Mouse (Mus musculus): ENCODE measurements at regions not wholly inside any gene's neighbourhood (a gene's known extent, or its start where the extent isn't known, plus 50 kb on each side); places are given as distances from the start of the nearest gene placed in this dataset.
"Not testable (repeated sequence)": the region's sequence is repeated elsewhere in the genome, so short reads cannot be mapped to it uniquely, and the experiment has no call there.

DNA sequence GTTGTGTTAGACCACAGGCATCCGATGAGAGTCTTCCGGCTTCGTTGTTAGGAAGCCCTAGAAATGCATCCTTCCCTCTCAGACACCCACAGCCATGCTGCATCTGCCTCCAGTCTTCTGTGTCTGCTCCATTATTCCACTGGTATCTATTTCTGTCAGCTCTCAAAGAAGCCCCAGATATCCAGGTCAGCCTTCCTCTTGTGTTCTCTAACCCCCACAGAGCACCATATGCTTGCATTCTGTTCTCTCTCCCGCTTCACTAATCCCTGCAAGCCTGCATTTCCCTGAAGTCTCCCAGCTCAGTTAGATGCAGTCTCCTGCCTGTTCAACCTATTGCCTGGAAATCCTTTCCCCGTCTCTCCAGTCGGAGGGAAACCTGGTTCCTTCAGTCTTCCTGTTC lies 53.6 kb upstream of the Wdfy3 start:
- H3K27me3 ChIP-seq (replicated peaks; ENCODE audit: control insufficient read depth, insufficient read depth, low read length) = no peaks in the 10 kb centered on the region
- DNase-seq (ENCODE audit: low spot score) = no peak
- no peak overlapping the region for H3K9ac ChIP-seq (ENCODE audit: low read depth, low read length)
- no peaks in the 10 kb centered on the region for H3K9me3 ChIP-seq (ENCODE audit: control insufficient read depth, low read length)
- ATAC-seq (ENCODE audit: low read depth) = no peak
- H3K36me3 ChIP-seq (ENCODE audit: control insufficient read depth, insufficient read depth, low read length) = no peaks in the 10 kb centered on the region
- no peak overlapping the region for H3K4me2 ChIP-seq (ENCODE audit: low read depth, low read length)
- H3K27ac ChIP-seq (replicated peaks; ENCODE audit: low read depth, low read length) = no peak overlapping the region
- no peaks in the 10 kb centered on the region for H3K4me1 ChIP-seq (ENCODE audit: control insufficient read depth, insufficient read depth, low read length)
- 61% methylated on average over 6 of the region's 6 CpGs for WGBS
- H3K4me3 ChIP-seq (ENCODE audit: low read depth, low read length) = no peak overlapping the region

- H3K36me3 ChIP-seq (ENCODE audit: control insufficient read depth, insufficient read depth, low read length) = no peaks in the 10 kb centered on the region
- no peak overlapping the region for H3K4me2 ChIP-seq (ENCODE audit: low read depth, low read length)
- H3K27me3 ChIP-seq (replicated peaks; ENCODE audit: control insufficient read depth, insufficient read depth, low read length) = no peaks in the 10 kb centered on the region
- no peak overlapping the region for H3K27ac ChIP-seq (replicated peaks; ENCODE audit: low read depth, low read length)
- no peak overlapping the region for H3K4me3 ChIP-seq (ENCODE audit: low read depth, low read length)
- no peaks in the 10 kb centered on the region for H3K9me3 ChIP-seq (ENCODE audit: control insufficient read depth, low read length)
- no peaks in the 10 kb centered on the region for H3K4me1 ChIP-seq (ENCODE audit: control insufficient read depth, insufficient read depth, low read length)
- DNase-seq (ENCODE audit: low spot score) (no peak), ATAC-seq (ENCODE audit: low read depth) (no peak)
- WGBS = 23% methylated on average over 3 of the region's 3 CpGs
- H3K9ac ChIP-seq (ENCODE audit: low read depth, low read length) = no peak overlapping the region
Observed at GRCm38 (mm10) chr5:102126737-102127136, 57.0 kb upstream of the Wdfy3 start.

- Histone ChIP-seq H3K4me3 (ENCODE audit: low read depth, low read length) (no peak overlapping the region), H3K27ac (replicated peaks; ENCODE audit: low read depth, low read length) (no peak overlapping the region), H3K9ac (ENCODE audit: low read depth, low read length) (no peak overlapping the region), H3K4me1 (ENCODE audit: control insufficient read depth, insufficient read depth, low read length) (no peaks in the 10 kb centered on the region), H3K27me3 (replicated peaks; ENCODE audit: control insufficient read depth, insufficient read depth, low read length) (no peaks in the 10 kb centered on the region), H3K36me3 (ENCODE audit: control insufficient read depth, insufficient read depth, low read length) (no peaks in the 10 kb centered on the region), H3K4me2 (ENCODE audit: low read depth, low read length) (no peak overlapping the region), H3K9me3 (ENCODE audit: control insufficient read depth, low read length) (no peaks in the 10 kb centered on the region)
- DNase-seq (ENCODE audit: low spot score) = no peak
- ATAC-seq (ENCODE audit: low read depth) = no peak
- WGBS = 76% methylated on average over 4 of the region's 4 CpGs
Observed at GRCm38 (mm10) chr5:102147991-102148390, 78.3 kb upstream of the Wdfy3 start.

DNA sequence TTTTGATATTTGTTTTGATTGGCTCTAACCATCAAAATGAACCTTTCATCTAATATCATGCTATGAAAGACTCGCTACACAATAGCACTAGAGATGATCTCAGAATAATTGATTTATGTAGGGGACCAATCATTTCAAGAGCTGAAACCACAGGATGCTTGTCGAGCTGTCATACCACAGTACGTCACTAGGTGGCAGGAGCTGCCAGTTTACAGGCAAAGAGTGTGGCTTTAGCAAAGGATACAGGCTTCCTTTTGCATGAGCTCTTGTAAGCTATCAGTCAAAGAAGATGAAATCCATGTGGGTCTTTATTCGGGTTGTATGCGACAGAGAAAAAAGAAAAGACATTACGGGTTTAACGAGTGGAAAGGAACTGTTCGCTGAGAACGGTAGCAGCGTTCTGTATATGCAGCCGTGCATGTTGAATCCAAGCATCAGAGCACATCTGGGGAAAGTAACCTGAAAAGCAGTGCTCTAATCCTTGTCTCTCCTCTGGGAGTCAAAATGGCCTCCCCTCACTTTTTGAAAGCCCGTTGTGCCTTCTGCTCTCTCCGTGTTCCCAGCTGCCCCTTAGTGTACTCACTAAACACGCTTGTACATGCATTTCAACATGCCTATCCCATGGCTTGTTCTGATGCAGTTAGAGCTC lies 79.9 kb upstream of the Wdfy3 start:
- Histone ChIP-seq H3K9ac (ENCODE audit: low read depth, low read length) (no peak overlapping the region), H3K36me3 (ENCODE audit: control insufficient read depth, insufficient read depth, low read length) (no peaks in the 10 kb centered on the region), H3K4me2 (ENCODE audit: low read depth, low read length) (no peak overlapping the region), H3K27me3 (replicated peaks; ENCODE audit: control insufficient read depth, insufficient read depth, low read length) (no peaks in the 10 kb centered on the region), H3K4me3 (ENCODE audit: low read depth, low read length) (no peak overlapping the region), H3K9me3 (ENCODE audit: control insufficient read depth, low read length) (no peaks in the 10 kb centered on the region), H3K27ac (replicated peaks; ENCODE audit: low read depth, low read length) (no peak overlapping the region), H3K4me1 (ENCODE audit: control insufficient read depth, insufficient read depth, low read length) (no peaks in the 10 kb centered on the region)
- WGBS = 28% methylated on average over 14 of the region's 14 CpGs
- peak; percentile 65; the same call in 1 of the 2 replicates for ATAC-seq (ENCODE audit: low read depth)
- DNase-seq (ENCODE audit: low spot score) = peak; percentile 88

DNA sequence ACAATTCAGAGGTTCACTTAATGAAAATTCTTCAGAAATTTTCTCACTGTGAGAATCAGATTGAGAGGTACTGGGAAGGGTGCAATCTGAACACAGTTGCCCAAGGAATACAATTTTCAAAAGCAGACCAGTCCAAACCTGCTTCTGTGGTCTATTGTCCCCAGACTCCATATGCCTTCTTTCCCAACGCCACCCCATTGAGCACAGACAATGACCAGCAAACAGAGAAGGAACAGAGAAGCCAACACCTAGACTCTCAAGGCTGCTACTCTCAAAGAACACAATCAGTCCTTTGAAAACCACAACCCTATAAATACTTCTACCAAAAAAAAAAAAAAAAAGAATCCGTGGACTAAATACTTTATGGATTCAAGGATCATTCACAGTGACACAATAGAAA lies 89.9 kb upstream of the Wdfy3 start:
- ATAC-seq (ENCODE audit: low read depth) (no peak), DNase-seq (ENCODE audit: low spot score) (no peak)
- H3K4me2 ChIP-seq (ENCODE audit: low read depth, low read length) = no peak overlapping the region
- H3K36me3 ChIP-seq (ENCODE audit: control insufficient read depth, insufficient read depth, low read length) = no peaks in the 10 kb centered on the region
- 64% methylated on average over 2 of the region's 2 CpGs for WGBS
- H3K4me3 ChIP-seq (ENCODE audit: low read depth, low read length) = no peak overlapping the region
- H3K27ac ChIP-seq (replicated peaks; ENCODE audit: low read depth, low read length) = no peak overlapping the region
- H3K27me3 ChIP-seq (replicated peaks; ENCODE audit: control insufficient read depth, insufficient read depth, low read length) = no peaks in the 10 kb centered on the region
- no peak overlapping the region for H3K9ac ChIP-seq (ENCODE audit: low read depth, low read length)
- no peaks in the 10 kb centered on the region for H3K4me1 ChIP-seq (ENCODE audit: control insufficient read depth, insufficient read depth, low read length)
- H3K9me3 ChIP-seq (ENCODE audit: control insufficient read depth, low read length) = no peaks in the 10 kb centered on the region

DNA sequence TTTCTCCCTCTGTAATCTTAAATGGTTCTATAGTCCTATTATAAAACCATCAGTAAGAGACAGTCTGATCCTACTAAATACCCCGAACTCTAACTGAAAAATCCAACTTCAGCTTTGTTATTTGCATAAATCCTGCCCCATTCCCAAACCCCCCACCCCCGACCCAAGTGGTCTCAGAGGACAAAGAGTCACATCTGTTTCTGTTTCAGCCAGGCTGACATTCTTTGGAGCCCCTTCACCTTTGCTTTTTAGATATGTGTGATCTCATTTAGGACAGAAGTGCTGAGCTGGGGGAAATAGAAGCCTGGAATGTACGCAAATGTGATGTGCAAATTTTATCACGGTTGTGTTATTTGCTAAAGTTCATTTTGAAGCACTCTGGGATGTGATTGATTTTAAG lies 98.3 kb upstream of the Wdfy3 start:
- WGBS = 23% methylated on average over 4 of the region's 4 CpGs
- H3K9me3 ChIP-seq (ENCODE audit: control insufficient read depth, low read length) = no peaks in the 10 kb centered on the region
- H3K27ac ChIP-seq (replicated peaks; ENCODE audit: low read depth, low read length) = no peak overlapping the region
- H3K36me3 ChIP-seq (ENCODE audit: control insufficient read depth, insufficient read depth, low read length) = no peaks in the 10 kb centered on the region
- no peaks in the 10 kb centered on the region for H3K27me3 ChIP-seq (replicated peaks; ENCODE audit: control insufficient read depth, insufficient read depth, low read length)
- no peak overlapping the region for H3K4me3 ChIP-seq (ENCODE audit: low read depth, low read length)
- no peak for ATAC-seq (ENCODE audit: low read depth)
- H3K9ac ChIP-seq (ENCODE audit: low read depth, low read length) = no peak overlapping the region
- H3K4me1 ChIP-seq (ENCODE audit: control insufficient read depth, insufficient read depth, low read length) = no peaks in the 10 kb centered on the region
- no peak overlapping the region for H3K4me2 ChIP-seq (ENCODE audit: low read depth, low read length)
- DNase-seq (ENCODE audit: low spot score) = no peak

DNA sequence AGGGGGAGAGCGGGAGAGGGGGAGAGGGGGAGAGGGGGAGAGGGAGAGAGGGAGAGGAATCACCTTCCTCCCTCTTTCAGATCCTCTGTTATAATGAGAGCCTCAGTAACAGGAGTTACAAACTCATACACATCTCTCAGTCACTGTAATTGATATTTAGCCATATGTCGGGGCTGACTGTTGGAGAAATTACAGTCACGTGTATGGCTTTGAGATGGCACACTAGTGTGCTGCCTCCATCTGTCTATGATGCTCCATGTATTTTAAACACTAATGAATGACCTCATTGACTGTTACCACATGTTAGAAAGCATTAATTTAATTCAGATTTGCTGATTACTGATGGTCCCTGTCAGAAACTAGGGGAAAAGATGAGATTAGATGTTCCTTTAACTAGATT lies 102.1 kb upstream of the Wdfy3 start:
- no peaks in the 10 kb centered on the region for H3K4me1 ChIP-seq (ENCODE audit: control insufficient read depth, insufficient read depth, low read length)
- no peak overlapping the region for H3K4me2 ChIP-seq (ENCODE audit: low read depth, low read length)
- no peaks in the 10 kb centered on the region for H3K9me3 ChIP-seq (ENCODE audit: control insufficient read depth, low read length)
- ATAC-seq (ENCODE audit: low read depth) (peak; percentile 41; the same call in 1 of the 2 replicates), DNase-seq (ENCODE audit: low spot score) (no peak)
- H3K27me3 ChIP-seq (replicated peaks; ENCODE audit: control insufficient read depth, insufficient read depth, low read length) = no peaks in the 10 kb centered on the region
- no peak overlapping the region for H3K27ac ChIP-seq (replicated peaks; ENCODE audit: low read depth, low read length)
- H3K36me3 ChIP-seq (ENCODE audit: control insufficient read depth, insufficient read depth, low read length) = no peaks in the 10 kb centered on the region
- H3K4me3 ChIP-seq (ENCODE audit: low read depth, low read length) = no peak overlapping the region
- H3K9ac ChIP-seq (ENCODE audit: low read depth, low read length) = no peak overlapping the region
- WGBS = 42% methylated on average over 2 of the region's 3 CpGs

GRCm38 (mm10) chr5:102180250-102180649 lies 110.5 kb upstream of the Wdfy3 start:
- Histone ChIP-seq H3K9me3 (ENCODE audit: control insufficient read depth, low read length) (no peaks in the 10 kb centered on the region), H3K4me1 (ENCODE audit: control insufficient read depth, insufficient read depth, low read length) (no peaks in the 10 kb centered on the region), H3K27ac (replicated peaks; ENCODE audit: low read depth, low read length) (no peak overlapping the region), H3K36me3 (ENCODE audit: control insufficient read depth, insufficient read depth, low read length) (no peaks in the 10 kb centered on the region), H3K4me3 (ENCODE audit: low read depth, low read length) (no peak overlapping the region), H3K27me3 (replicated peaks; ENCODE audit: control insufficient read depth, insufficient read depth, low read length) (no peaks in the 10 kb centered on the region), H3K4me2 (ENCODE audit: low read depth, low read length) (no peak overlapping the region), H3K9ac (ENCODE audit: low read depth, low read length) (no peak overlapping the region)
- 86% methylated on average over 8 of the region's 8 CpGs for WGBS
- ATAC-seq (ENCODE audit: low read depth) (no peak), DNase-seq (ENCODE audit: low spot score) (no peak)

- H3K4me2 ChIP-seq (ENCODE audit: low read depth, low read length); H3K36me3 ChIP-seq (ENCODE audit: control insufficient read depth, insufficient read depth, low read length); H3K27me3 ChIP-seq (replicated peaks; ENCODE audit: control insufficient read depth, insufficient read depth, low read length); H3K9ac ChIP-seq (ENCODE audit: low read depth, low read length); ATAC-seq (ENCODE audit: low read depth); DNase-seq (ENCODE audit: low spot score); H3K4me1 ChIP-seq (ENCODE audit: control insufficient read depth, insufficient read depth, low read length); H3K27ac ChIP-seq (replicated peaks; ENCODE audit: low read depth, low read length); H3K9me3 ChIP-seq (ENCODE audit: control insufficient read depth, low read length); H3K4me3 ChIP-seq (ENCODE audit: low read depth, low read length): not testable (repeated sequence)
- 82% methylated on average over 4 of the region's 4 CpGs for WGBS
Observed at GRCm38 (mm10) chr5:102188951-102189350, 119.2 kb upstream of the Wdfy3 start.

All from embryonic facial prominence, embryonic 14.5 days (tissue).